Mouse (Mus musculus) lung, postnatal 0 days (tissue): ENCODE results near the gene Mcl1.

Source experiments
- CTCF ChIP-seq: IDR thresholded peaks from 2 replicates; pipeline ENCODE4 v1.5.1; 2016; ENCODE audit warnings: antibody characterized with exemption, mild to moderate bottlenecking
- EP300 ChIP-seq: IDR thresholded peaks from 2 replicates; pipeline ENCODE4 v1.6.1; 2016; ENCODE audit warnings: antibody characterized with exemption, mild to moderate bottlenecking, control low read depth

DNA sequence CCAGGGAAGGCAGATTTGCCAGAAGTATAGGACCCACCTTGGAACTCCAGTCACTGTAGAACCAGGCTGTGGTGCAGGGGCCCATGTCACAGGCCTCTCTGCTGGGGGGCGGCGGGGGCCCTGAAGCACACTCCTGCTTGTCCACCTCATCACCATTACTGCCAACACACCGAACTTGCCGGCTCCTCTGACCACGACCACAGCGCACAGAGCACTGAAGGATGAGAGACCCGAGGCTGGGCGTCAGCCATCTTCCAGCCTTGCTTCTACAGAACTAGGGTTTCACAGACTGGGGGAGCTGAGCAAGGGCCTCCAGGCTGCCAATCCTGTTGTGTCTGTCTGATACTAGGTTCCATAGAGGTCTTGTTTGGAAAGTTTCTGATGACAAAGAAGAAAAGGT lies 21.0 kb downstream of the Mcl1 start:
- TF ChIP-seq CTCF (no peak), EP300 (no peak)
